In genomic region chr7:116039196-116039537, GRCm38 (mm10) we compare ENCODE assay signal across 8 mouse cellular contexts. TPM values are rescaled to one million over a fixed set of nuclear protein-coding genes. Genes with fewer than 3 reads are reported as not detected.
DNase-seq lines count a peak whose midpoint lies in the region; ATAC-seq and TF ChIP-seq lines count a peak whose summit lies in the region.

1110004F10Rik (plus strand) TSS chr7:116039397.

- peaks cover 53% of the 10 kb centered on the region for H3K27me3 ChIP-seq in lung, embryonic 15.5 days
- H3K27me3 ChIP-seq in hindbrain, embryonic 14.5 days (ENCODE audit: control insufficient read depth, insufficient read depth, low read length): peaks cover 68% of the 10 kb centered on the region
- peaks cover 58% of the 10 kb centered on the region for H3K27me3 ChIP-seq in liver, embryonic 11.5 days (replicated peaks; ENCODE audit: control insufficient read depth, insufficient read depth, low read length)

- no peak within 1 kb of the TSS for H3K27ac ChIP-seq in lung, embryonic 15.5 days
- peak within 1 kb of the TSS; percentile 89 for H3K27ac ChIP-seq in gastrocnemius, adult 2 months
- no peak within 1 kb of the TSS for H3K27ac ChIP-seq in hindbrain, embryonic 14.5 days
- H3K27ac ChIP-seq in liver, embryonic 11.5 days (ENCODE audit: low read depth, low read length): no peak within 1 kb of the TSS

- no peak for DNase-seq in lung, postnatal 25 days (ENCODE audit: low spot score)
- peak; percentile 4 for DNase-seq in adrenal gland, postnatal 14 days
- peak; percentile 28 for DNase-seq in gastrocnemius, adult 2 months
- DNase-seq in hindbrain, embryonic 14.5 days (ENCODE audit: low spot score): no peak
- DNase-seq in liver, embryonic 11.5 days (ENCODE audit: low spot score): no peak
- DNase-seq in retina, embryonic 14.5 days (ENCODE audit: low spot score): no peak

- H3K4me1 ChIP-seq in lung, embryonic 15.5 days: peaks cover 26% of the 10 kb centered on the region
- peaks cover 23% of the 10 kb centered on the region; the same call in 1 of the 2 replicates for H3K4me1 ChIP-seq in hindbrain, embryonic 14.5 days (replicated peaks; ENCODE audit: control insufficient read depth, insufficient read depth, low read length)
- peaks cover 7% of the 10 kb centered on the region for H3K4me1 ChIP-seq in liver, embryonic 11.5 days (replicated peaks; ENCODE audit: control insufficient read depth, insufficient read depth, low read length)

- no peaks in the 10 kb centered on the region for H3K36me3 ChIP-seq in lung, embryonic 15.5 days
- no peaks in the 10 kb centered on the region for H3K36me3 ChIP-seq in hindbrain, embryonic 14.5 days (replicated peaks; ENCODE audit: control insufficient read depth, insufficient read depth)
- no peaks in the 10 kb centered on the region for H3K36me3 ChIP-seq in liver, embryonic 11.5 days (ENCODE audit: control insufficient read depth, insufficient read depth, low read length)

- H3K9ac ChIP-seq in lung, embryonic 15.5 days: peak within 1 kb of the TSS; percentile 32
- H3K9ac ChIP-seq in hindbrain, embryonic 14.5 days: peak within 1 kb of the TSS; percentile 55
- peak within 1 kb of the TSS; percentile 6 for H3K9ac ChIP-seq in liver, embryonic 11.5 days (ENCODE audit: low read depth, low read length)

- ATAC-seq in lung, embryonic 15.5 days (ENCODE audit: borderline replicate concordance, extremely low read depth, low FRiP score, low TSS enrichment): 0 out of 2 replicates have a peak, but pooled peaks have one; percentile 23
- no peak; the same call in 1 of the 2 replicates for ATAC-seq in hindbrain, embryonic 14.5 days (ENCODE audit: low FRiP score)
- no peak for ATAC-seq in liver, embryonic 11.5 days (replicated peaks; ENCODE audit: low FRiP score)
- ATAC-seq in neutrophil, adult 5-6 weeks (ENCODE audit: extremely low read depth, insufficient number of reproducible peaks, low FRiP score, poor library complexity, severe bottlenecking): no peak

- no peaks in the 10 kb centered on the region for H3K9me3 ChIP-seq in lung, embryonic 15.5 days
- no peaks in the 10 kb centered on the region for H3K9me3 ChIP-seq in hindbrain, embryonic 14.5 days (ENCODE audit: control insufficient read depth, low read length)
- H3K9me3 ChIP-seq in liver, embryonic 11.5 days (ENCODE audit: control insufficient read depth, low read length): no peaks in the 10 kb centered on the region

- peak within 1 kb of the TSS; percentile 97 for H3K4me2 ChIP-seq in lung, embryonic 15.5 days
- H3K4me2 ChIP-seq in hindbrain, embryonic 14.5 days (replicated peaks): peak within 1 kb of the TSS; percentile 97
- peak within 1 kb of the TSS; percentile 87 for H3K4me2 ChIP-seq in liver, embryonic 11.5 days

- intact Hi-C loops in gastrocnemius, adult 2 months (cut with DNase I): loop anchor here (2.0 to 10.0 kb wide), 3 partner anchors 494 to 1164 kb away; no protein-coding TSS in a partner anchor

- peak within 1 kb of the TSS; percentile 48 for H3K4me3 ChIP-seq in lung, embryonic 15.5 days
- H3K4me3 ChIP-seq in gastrocnemius, adult 2 months: peak within 1 kb of the TSS; percentile 82
- peak within 1 kb of the TSS; percentile 34 for H3K4me3 ChIP-seq in hindbrain, embryonic 14.5 days (replicated peaks; ENCODE audit: low read length)
- H3K4me3 ChIP-seq in liver, embryonic 11.5 days (ENCODE audit: low read depth, low read length): peak within 1 kb of the TSS; percentile 47

- 2% methylated on average over 11 of the region's 11 CpGs for WGBS in lung, embryonic 15.5 days
- WGBS in hindbrain, embryonic 14.5 days: 2% methylated on average over 11 of the region's 11 CpGs
- WGBS in liver, embryonic 11.5 days: 0% methylated on average over 11 of the region's 11 CpGs

- TF ChIP-seq CTCF in gastrocnemius, adult 2 months (IDR thresholded peaks at IDR 0.05): no peak

RNA-seq across cellular contexts. Expression of gene 1110004F10Rik, which starts in this region (rescaled TPM):
- polyA plus RNA-seq in lung, embryonic 15.5 days (2015; fragmentation: Nextera tagmentation; extraction: Ambion mirVana): 254 and 260 TPM in 2 replicates
- total RNA-seq in adrenal gland, postnatal 14 days (2021): 102 and 103 TPM in 2 replicates
- 10 to 100 TPM; 43.5 to 48.3 TPM for total RNA-seq in gastrocnemius, adult 2 months (2021)
- 316 and 322 TPM in 2 replicates for polyA plus RNA-seq in hindbrain, embryonic 14.5 days (2014; fragmentation: Nextera tagmentation; extraction: Ambion mirVana)
- 247 and 252 TPM in 2 replicates for polyA plus RNA-seq in liver, embryonic 11.5 days (2014; fragmentation: Nextera tagmentation; extraction: Ambion mirVana)
- total RNA-seq in neutrophil, adult 5-6 weeks (2017): 101 and 108 TPM in 2 replicates

Comparison
In these comparisons a context has a peak if more than half of its experiments do, and no peak if none do; other contexts are left out.
1. DNase-seq: peak in adrenal gland, postnatal 14 days (single experiment) and gastrocnemius, adult 2 months (single experiment); none in lung, postnatal 25 days (single experiment), hindbrain, embryonic 14.5 days (single experiment), liver, embryonic 11.5 days (single experiment) and retina, embryonic 14.5 days (single experiment).
2. Peak in every context shown above with its lines, with median percentiles within 50 percentile points of each other: H3K4me2 ChIP-seq, H3K4me3 ChIP-seq and H3K9ac ChIP-seq.